Mouse (Mus musculus) megakaryocyte, embryonic 14.5 days (primary cell): ENCODE measurements at regions not wholly inside any gene's neighbourhood (a gene's known extent, or its start where the extent isn't known, plus 50 kb on each side); places are given as distances from the start of the nearest gene placed in this dataset.

Experiments
- H3K27me3 ChIP-seq: replicated peaks from 2 replicates; pipeline ENCODE3; 2012; ENCODE audit warnings: inconsistent platforms
- H3K36me3 ChIP-seq: replicated peaks from 2 replicates; pipeline ENCODE3; 2012; ENCODE audit warnings: low read length, inconsistent platforms, mixed read lengths
- H3K4me1 ChIP-seq: 2 replicates; pipeline ENCODE4 v1.6.1; 2012; ENCODE audit warnings: inconsistent platforms
- H3K4me3 ChIP-seq: replicated peaks from 2 replicates; pipeline ENCODE3; 2012; ENCODE audit warnings: moderate library complexity, mild to moderate bottlenecking, inconsistent platforms
- H3K9me3 ChIP-seq: 2 replicates; pipeline ENCODE4 v1.6.1; 2012; ENCODE audit warnings: inconsistent platforms
- FLI1 ChIP-seq: IDR thresholded peaks from 2 replicates; pipeline ENCODE4 v1.6.1; 2012; ENCODE audit warnings: low read length, inconsistent platforms, mixed read lengths
- GATA1 ChIP-seq: IDR thresholded peaks from 3 replicates; pipeline ENCODE4 v1.6.1; 2012; ENCODE audit warnings: mixed read lengths, low read length, inconsistent platforms, borderline replicate concordance

DNA sequence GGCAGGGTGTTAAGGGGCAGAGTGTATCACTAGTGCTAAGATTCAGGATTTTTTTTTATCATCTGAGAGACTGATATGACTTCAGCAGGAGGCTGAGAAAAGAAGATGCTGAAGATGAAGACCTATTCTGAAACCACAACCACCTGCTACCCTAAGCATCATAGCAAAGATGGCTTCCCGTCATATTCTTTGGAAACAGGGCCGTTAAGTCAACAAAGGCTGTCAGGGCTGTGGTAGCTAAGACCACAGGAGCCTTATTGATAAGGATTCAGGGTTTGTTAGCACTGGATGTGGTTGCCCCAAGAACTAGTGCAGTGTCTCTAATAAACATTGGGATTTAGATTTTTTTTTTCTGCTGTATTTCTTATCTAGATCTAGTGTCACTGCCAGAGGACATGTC lies 56.7 kb upstream of the Rasgrp1 start:
- no peak overlapping the region for H3K4me3 ChIP-seq
- peaks cover 2% of the 10 kb centered on the region for H3K27me3 ChIP-seq
- H3K9me3 ChIP-seq, result no peaks in the 10 kb centered on the region

DNA sequence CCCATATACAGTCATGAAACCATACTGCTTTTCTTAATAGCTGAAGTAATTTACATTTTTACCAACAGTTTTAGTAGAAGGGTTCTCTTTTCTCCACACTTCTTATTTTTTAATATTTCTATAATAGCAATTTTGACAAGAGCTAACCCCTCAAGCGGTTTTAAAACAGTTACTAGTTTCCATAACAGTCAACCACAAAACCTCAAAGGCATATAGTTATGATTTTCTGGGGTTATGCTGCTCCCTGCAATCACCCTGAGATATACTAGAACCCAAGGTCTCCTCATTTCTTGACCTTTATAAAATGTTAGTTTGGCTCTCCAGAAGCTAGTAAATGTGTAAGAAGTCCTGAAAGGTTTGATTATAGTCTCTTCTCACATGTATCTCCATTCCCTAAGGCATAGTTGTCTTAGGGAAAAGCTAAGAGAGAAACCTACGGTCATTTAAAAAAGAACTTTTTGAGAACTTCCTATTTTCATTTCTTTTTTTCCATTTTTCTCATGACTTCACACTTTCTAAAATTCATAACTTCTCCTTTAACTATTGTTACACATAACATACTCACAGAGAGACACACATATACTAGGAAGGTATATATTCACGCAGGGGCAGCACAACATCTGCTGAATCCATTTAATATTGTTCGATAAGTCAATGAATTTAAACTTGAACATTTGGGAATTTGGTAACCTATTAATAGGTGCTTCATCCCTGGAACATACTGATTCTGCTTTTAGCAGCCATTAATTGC lies 60.8 kb upstream of the Rasgrp1 start:
- H3K36me3 ChIP-seq, result no peaks in the 10 kb centered on the region
- peaks cover 2% of the 10 kb centered on the region for H3K27me3 ChIP-seq
- H3K4me1 ChIP-seq, result no peaks in the 10 kb centered on the region
- no peak overlapping the region for H3K4me3 ChIP-seq
- TF ChIP-seq FLI1 (no peak), GATA1 (no peak)
- H3K9me3 ChIP-seq, result no peaks in the 10 kb centered on the region

More for the DNA sequence above, 56.7 kb upstream of the Rasgrp1 start:
- no peaks in the 10 kb centered on the region for H3K36me3 ChIP-seq
- no peaks in the 10 kb centered on the region for H3K4me1 ChIP-seq
- TF ChIP-seq GATA1 (no peak), FLI1 (no peak)

DNA sequence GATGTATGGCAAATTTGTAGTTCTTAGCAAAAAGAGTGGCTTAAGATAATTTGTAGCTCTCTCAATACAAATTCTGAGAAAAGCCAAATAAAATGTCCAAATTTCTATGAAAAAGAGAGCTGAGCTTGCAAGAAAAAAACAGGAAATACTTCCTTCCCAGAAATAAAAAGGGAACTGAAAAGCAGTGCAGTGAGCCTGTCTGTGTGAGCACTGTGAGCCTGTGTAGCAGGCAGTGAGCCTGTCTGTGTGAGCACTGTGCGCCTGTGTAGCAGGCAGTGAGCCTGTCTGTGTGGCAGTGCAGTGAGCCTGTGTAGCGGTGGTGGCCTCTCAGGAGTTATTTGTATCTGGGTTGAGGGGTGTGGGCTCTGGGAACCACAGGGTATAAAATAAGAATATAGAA lies 62.7 kb upstream of the Rasgrp1 start:
- H3K4me3 ChIP-seq, result no peak overlapping the region
- no peaks in the 10 kb centered on the region for H3K36me3 ChIP-seq
- TF ChIP-seq FLI1 (no peak), GATA1 (no peak)
- H3K27me3 ChIP-seq, result peaks cover 2% of the 10 kb centered on the region
- H3K4me1 ChIP-seq, result no peaks in the 10 kb centered on the region
- no peaks in the 10 kb centered on the region for H3K9me3 ChIP-seq

DNA sequence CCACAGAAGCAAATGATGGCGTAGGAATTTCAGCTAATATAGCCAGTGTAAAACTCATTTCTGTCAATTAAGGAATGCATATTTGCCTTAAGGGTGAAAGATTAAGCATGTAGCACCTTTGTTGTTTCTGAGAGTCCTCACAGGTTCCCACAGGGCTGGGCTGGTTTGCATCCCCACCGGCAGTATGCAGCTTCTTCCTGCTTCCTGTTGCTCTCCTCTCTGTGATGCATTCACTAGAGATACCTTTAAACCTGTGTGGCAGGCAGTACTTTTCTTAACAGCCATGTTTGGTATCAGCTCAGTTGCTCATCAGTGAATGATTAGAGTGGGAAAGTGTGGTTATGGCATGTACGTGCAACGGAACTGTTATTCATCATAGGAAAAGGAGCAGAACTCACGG lies 65.4 kb upstream of the Rasgrp1 start:
- no peak overlapping the region for H3K4me3 ChIP-seq
- H3K36me3 ChIP-seq, result no peaks in the 10 kb centered on the region
- no peak for TF ChIP-seq GATA1
- no peaks in the 10 kb centered on the region for H3K27me3 ChIP-seq
- peaks cover 4% of the 10 kb centered on the region for H3K4me1 ChIP-seq
- no peaks in the 10 kb centered on the region for H3K9me3 ChIP-seq

DNA sequence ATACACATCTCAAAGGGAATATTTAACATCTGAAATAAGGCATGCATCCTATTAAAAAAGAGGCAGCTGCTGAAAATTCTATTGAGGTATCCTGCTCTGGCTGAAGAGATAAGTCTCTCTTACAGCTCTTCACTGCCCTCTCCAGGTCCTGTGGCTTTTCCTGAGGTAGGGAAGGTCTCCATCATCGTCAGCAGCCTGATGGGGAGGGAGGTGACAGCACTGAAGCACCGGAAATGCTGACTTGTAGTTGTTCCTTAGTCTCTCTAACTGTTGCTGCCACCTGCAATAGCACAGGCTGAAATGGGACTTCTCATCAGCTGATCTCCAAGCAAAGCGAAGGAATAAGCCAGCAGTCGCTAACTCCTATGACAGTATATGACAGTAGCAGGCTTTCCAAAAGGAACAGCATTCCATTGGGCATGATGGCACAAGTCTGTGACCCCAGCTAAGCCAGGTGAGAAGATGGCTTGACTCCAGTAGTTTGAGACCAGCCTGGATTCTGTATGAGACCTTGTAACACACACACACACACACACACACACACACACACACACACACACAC lies 69.3 kb upstream of the Rasgrp1 start:
- no peak overlapping the region for H3K4me3 ChIP-seq
- no peaks in the 10 kb centered on the region for H3K9me3 ChIP-seq
- no peak for TF ChIP-seq FLI1
- no peak for TF ChIP-seq GATA1
- no peaks in the 10 kb centered on the region for H3K36me3 ChIP-seq
- no peaks in the 10 kb centered on the region for H3K27me3 ChIP-seq
- H3K4me1 ChIP-seq, result peaks cover 4% of the 10 kb centered on the region

DNA sequence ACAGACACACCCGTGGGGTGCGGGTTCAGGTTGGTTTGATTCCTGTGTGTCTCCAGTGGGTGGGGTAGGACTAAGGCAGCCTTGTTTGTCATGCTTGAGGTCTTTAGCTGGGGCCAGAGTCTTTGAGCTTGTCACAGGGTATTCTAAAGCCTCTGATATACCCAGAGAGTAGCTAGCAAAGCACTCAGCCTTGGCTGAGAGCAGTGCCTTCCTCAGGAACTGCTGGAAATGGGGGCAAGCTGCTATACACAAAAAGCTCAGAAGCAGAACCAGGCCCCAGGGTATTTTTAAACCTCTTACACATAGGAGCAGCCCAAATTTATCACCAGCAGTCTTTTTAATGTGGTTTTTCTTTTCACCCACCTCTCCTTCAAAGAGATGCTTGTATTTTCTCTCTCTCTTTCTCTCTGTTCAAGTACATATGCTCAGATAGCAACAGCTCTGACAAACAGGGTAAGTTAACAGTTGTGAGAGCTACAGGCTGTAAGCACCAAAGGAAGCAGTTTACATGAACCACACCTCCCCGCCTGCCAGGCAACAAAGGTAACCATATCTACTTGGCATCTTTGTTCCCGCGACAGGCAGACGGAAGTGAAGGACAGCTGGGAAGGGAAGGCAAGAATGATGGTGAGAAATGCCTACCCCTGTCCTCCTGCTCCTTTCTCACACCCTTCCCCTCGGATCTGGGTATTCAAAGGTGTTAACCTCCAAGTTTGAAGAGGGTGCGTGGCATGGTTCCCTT lies 74.6 kb upstream of the Rasgrp1 start:
- TF ChIP-seq GATA1 (no peak), FLI1 (no peak)
- Histone ChIP-seq H3K4me1 (peaks cover 5% of the 10 kb centered on the region), H3K27me3 (peaks cover 5% of the 10 kb centered on the region), H3K4me3 (no peak overlapping the region), H3K9me3 (no peaks in the 10 kb centered on the region), H3K36me3 (no peaks in the 10 kb centered on the region)

DNA sequence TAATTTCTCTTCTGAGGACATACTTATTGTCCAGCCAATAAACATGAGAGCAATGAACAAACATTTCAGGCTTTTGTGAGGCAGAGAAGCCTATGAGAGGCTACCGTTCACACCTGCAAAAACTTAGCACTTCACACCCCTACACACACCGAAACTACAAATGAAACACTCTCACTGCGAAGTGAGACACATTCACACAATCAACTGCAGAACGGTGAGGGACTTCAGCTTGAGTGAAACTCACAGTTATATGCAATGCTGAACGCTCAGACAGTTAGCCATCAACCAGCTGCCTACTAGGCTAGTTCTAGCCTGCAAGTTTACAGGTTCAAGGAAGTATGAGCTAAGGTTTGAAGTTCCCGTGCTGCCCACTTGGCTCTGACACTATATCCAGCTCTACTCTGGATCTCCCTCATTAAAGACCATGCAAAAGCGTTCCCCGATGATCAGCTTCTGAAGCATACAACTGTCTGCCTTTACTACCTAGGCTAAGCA lies 75.4 kb upstream of the Rasgrp1 start:
- H3K4me3 ChIP-seq, result no peak overlapping the region
- no peaks in the 10 kb centered on the region for H3K9me3 ChIP-seq
- H3K36me3 ChIP-seq, result no peaks in the 10 kb centered on the region
- H3K4me1 ChIP-seq, result peaks cover 5% of the 10 kb centered on the region; the same call in 1 of the 2 replicates
- TF ChIP-seq FLI1 (no peak), GATA1 (no peak)
- H3K27me3 ChIP-seq, result peaks cover 5% of the 10 kb centered on the region

GRCm38 (mm10) chr2:117418711-117419110 lies 75.9 kb upstream of the Rasgrp1 start:
- H3K4me3 ChIP-seq, result no peak overlapping the region
- no peaks in the 10 kb centered on the region for H3K36me3 ChIP-seq
- peaks cover 5% of the 10 kb centered on the region; the same call in 1 of the 2 replicates for H3K4me1 ChIP-seq
- no peak for TF ChIP-seq FLI1
- TF ChIP-seq GATA1, result no peak
- peaks cover 5% of the 10 kb centered on the region for H3K27me3 ChIP-seq
- H3K9me3 ChIP-seq, result no peaks in the 10 kb centered on the region

DNA sequence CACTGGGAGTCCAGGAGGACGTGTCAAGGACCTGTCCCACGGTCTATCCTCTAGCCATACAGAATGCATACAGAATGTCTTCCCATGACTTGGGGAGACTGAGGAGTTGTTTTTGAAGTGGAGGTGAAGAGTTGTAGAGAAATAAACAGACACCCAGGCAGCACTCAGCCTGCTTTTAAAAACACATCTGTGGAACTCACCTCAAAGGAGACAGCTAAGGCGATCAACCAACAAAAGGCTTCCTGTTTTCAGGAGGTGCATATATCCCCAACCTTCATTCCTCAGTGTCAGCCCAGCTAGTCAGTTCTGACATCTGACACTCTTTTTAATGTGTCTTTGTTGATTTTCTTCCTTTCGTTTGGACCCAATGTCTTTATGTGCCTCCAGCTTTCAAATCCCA lies 78.6 kb upstream of the Rasgrp1 start:
- H3K9me3 ChIP-seq, result peaks cover 5% of the 10 kb centered on the region; the same call in 1 of the 2 replicates
- no peak overlapping the region for H3K4me3 ChIP-seq
- H3K36me3 ChIP-seq, result no peaks in the 10 kb centered on the region
- TF ChIP-seq FLI1 (no peak), GATA1 (no peak)
- peaks cover 5% of the 10 kb centered on the region for H3K27me3 ChIP-seq
- peaks cover 5% of the 10 kb centered on the region; the same call in 1 of the 2 replicates for H3K4me1 ChIP-seq

DNA sequence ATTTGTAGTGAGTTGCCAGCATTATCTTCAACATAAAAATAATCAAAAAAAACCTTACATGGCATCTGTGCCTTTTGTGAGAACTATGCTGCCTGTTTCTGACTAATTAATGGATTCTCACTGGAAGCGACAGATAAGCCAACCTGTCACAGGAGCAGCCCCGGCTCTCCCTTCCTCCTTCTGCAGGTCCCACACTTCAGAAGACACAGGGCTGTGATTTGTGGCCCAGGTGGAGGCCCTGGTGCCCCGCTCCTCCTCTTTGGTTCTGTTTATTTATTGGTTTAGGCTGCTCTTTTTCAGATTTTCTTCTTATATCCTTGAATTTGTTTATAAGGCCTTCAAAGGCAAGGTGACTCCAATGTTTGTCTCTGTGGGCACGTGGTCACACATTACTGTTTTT lies 80.0 kb upstream of the Rasgrp1 start:
- peaks cover 5% of the 10 kb centered on the region; the same call in 1 of the 2 replicates for H3K4me1 ChIP-seq
- H3K9me3 ChIP-seq, result peaks cover 5% of the 10 kb centered on the region; the same call in 1 of the 2 replicates
- no peaks in the 10 kb centered on the region for H3K36me3 ChIP-seq
- H3K27me3 ChIP-seq, result peaks cover 3% of the 10 kb centered on the region
- TF ChIP-seq FLI1 (no peak), GATA1 (no peak)
- H3K4me3 ChIP-seq, result no peak overlapping the region
